Mouse (Mus musculus) mouse trophoblast stem cell (cell line): ENCODE results near the gene Cop1.

Experiments
- in situ Hi-C, 2 experiments: fragments of 300-500 bp; cut with MseI, MboI; formaldehyde crosslinking; loops; 2 replicates in 1 of 2; 3 replicates in 1 of 2; pipeline ENCODE4 v1.15.1; 2025

The Cop1 gene

DNA sequence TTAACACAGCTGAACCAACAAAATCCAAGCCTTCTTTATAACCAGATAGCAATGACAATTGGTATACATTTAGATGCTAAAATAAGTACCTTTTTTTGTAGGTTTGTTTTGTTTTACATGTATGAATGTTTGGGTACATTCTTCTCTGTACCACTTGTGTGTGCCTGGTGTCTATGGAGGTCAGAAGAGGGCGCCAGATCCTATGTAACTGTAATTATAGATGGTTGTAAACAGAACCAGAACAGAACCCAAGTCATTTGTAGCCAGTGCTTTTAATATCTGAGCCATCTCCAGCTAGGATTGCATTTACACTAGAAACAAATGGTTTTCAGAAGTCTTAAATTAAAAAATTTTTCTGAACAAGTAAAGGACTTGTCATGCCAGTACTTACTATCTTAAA, 54.7 kb downstream of the Cop1 start:
- in situ Hi-C loops = no loop called here

GRCm38 (mm10) chr1:159290219-159290618, 58.1 kb downstream of the Cop1 start:
- in situ Hi-C loops = no loop called here

DNA sequence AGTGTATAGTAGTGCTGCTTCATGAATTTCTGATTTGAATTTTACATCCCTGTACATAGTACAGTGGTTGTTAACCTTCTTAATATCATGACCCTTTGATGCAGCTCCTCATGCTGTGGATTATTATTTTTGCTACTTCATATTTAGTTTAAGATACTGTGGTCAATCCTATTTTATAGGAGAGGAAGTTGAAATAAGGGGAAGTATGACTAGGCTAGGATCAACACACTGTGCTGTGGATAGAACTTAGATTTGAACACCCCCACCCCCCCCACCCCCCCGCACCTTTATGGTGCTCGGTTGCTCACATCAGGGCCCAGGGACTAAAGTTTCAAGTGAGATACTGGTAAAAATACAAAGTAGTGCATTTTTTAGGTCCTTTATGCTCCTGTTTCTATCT, 58.7 kb downstream of the Cop1 start:
- in situ Hi-C loops = no loop called here

DNA sequence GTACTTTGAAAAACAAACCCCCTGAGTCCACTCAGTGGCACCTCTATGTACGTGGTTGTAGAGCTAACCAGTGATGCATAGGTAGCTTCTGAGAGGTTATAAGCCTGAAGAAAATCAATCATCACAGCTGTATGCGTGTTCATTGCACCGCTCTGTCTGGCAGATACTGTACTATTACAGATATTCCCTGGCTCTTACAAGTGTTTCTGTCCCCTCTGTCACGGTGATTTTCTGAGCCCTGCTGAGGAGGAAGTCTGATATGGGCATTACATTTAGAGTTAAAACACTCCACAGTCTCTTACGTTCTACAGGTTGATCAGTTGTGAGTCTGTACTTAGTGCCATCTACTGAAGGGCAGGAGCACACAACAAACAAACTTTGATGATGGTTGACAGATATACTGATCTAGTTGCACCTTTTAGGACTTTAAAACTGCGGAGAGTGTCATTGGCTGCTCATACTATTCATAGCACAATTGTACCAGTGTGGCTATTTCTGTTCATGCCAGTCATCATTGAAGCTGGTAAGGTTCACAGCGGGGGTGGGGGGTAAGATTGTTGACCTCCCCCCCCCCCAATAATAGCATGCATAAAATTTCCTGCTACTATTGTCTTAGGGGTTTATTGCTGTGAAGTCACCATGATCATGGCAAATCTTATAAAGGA, 69.4 kb downstream of the Cop1 start:
- in situ Hi-C loops = no loop called here

DNA sequence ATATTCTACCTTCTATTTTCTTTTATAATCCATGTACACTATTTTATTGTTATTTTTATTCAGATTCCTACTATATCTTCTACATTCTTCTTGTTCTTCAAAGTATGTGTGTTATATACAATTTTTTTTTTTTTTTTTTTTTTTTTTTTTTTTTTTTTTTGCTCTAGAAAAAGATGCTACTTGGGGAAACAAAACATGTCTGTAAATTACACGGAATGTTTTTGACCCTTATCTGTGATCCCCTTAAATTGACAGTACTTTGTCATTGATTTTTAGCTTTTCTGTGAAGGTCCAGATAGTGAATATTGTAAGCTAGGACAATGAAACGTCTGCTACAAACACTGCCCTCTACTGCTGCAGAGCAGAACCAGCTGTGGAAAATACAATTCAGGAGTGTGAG, 81.5 kb downstream of the Cop1 start:
- in situ Hi-C loops = no loop called here

- in situ Hi-C loops = no loop called here
These were observed 90.5 kb downstream of the Cop1 start for GRCm38 (mm10) chr1:159322586-159322985.

DNA sequence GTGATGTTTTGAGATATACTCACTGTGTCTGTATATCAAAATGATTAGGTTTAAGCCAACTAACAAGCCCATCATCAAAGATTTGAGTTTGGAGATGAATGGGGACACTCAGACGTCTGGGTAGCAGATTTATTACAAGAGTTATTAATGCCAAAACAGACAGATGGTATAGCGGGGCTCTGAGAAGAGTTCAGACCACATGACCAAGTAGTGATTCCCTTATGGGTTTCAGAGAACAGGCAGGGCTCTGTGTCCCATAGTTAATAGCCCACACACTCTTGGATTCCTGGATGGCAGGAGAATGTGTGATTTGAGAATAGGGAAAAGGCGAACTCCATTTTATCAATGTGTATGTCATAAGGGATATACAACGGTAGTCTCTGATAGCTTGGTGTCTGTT, 98.9 kb downstream of the Cop1 start:
- in situ Hi-C loops = no loop called here

- in situ Hi-C loops = no loop called here
These were observed 102.0 kb downstream of the Cop1 start for GRCm38 (mm10) chr1:159334157-159334556.

DNA sequence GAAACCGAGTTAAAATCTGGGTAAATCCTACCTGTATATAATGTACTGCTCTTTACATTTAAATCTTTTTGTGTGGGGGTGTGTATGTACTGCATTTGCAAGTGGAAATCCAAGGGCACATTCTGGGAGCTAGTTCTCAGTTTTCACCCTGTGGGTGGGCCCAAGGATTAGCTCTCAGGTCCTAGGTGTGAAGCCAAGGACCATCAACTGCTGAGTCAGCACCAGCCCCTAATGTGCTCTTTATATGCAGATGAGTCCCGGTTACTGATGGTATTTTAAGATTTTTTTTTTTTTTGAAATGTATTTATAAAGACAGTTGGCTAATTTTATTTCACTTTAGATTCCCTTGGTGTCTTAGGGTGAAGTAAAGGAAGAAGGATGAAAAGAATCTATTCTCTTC, 110.2 kb downstream of the Cop1 start:
- in situ Hi-C loops = no loop called here

DNA sequence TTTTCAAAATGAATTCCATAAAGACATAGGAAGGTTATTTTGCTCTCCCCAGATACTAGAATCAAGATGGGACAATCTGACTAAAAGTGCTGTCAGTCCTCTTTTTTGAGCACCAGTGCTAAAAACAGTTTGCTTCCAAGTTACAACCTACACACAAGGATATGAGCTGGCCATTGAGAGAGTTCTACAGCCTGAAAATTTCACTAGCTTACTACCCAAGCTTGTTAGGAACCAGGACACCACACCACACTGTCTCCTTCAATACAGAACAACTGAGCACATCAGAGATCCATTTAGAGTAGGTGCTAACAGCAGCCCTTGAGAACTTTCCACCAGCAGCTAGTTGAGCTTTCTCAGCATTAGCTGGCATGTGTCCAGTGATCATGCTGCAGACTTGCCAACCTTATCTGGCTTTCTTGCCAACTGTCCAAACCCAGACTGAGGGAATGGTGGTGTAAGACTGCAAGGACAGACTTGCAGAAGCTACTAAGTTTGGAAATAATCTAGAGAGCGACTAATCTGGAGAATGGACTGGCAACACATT, 123.0 kb downstream of the Cop1 start:
- in situ Hi-C loops = no loop called here

GRCm38 (mm10) chr1:159358713-159359112, 126.6 kb downstream of the Cop1 start:
- in situ Hi-C loops = no loop called here

DNA sequence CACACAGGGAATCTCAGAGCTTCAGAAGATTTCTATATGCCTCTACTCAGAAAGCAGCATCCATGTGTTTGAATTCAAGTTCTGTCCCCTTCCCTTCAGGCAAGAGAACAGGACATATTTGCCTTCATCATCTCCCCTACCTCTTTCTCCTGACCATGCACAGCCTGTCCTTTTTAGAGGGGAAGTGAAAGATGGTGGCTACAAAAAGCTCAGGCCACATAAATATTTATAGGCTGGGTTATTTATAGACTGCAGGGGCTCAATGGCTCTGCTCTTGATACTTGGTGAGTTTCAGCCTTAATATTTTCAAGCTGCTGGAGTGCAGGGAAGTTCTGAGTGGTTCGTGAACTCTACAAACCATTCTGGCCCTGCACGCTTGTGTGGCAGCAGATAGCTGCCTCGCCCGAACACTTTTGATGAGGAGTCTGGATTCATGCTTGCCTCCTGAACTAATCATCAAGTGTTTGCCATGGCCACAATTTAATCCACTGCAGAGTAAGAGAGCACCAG, 139.8 kb downstream of the Cop1 start:
- in situ Hi-C loops = no loop called here

DNA sequence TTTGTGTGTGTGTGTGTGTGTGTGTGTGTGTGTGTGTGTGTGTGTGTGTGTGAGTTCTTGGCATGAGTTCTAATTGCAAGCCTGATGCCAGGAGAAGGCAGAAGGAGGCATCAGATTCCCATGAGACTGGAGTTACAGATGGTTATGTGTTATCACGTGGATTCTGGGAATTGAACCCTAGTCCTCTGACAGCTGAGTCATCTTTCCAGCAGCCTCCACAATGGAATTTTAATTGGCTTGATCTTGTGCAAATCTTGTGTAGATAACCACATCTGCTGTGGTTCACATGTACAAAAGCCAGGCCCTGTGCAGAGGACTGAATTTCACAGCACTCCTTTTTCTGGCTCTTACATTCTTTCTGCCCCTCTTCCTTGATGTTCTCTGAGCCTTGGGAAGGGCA, 150.1 kb downstream of the Cop1 start:
- in situ Hi-C loops = no loop called here

DNA sequence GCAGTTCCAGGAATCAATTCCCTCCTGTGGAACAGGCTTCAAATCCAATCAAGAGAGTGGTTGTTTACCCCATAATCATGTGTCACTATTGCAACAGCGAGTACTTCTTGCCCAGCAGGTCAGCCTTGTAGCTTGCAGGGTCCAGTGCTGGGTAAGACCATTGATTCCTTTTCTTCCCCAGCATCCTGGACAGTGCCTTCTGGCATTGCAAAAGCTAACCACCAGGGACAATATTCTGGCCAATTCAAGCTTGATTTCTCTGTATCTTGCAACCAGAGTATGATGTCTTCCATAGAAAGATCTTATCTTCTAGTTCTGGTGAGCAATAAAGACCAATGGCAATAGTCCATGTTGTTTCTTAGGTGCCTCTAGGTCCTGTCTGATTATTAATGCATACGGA, 150.8 kb downstream of the Cop1 start:
- in situ Hi-C loops = no loop called here

- in situ Hi-C loops = no loop called here
These were observed 154.3 kb downstream of the Cop1 start for GRCm38 (mm10) chr1:159386458-159386857.

DNA sequence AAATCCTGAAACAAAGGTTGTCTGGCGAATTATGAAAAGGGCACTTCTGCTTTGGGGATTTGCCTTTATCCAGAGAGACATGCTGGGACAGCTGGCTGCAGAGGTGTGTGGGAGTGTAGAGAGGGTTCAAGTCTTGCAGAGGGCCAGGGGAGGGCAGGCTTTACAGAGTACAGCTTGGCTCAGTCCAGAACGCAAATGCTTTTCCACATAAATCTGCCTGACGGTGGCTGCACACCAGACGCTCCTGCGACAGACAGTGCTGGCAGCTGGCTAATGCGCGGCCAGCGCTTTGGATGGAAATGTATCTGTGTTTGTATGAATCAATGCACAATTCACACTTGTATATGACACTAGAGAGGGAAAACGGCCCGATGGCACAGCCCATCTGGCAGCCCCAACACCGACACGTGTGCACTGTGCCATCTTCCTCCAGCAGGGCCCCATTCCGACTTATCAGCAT, 156.5 kb downstream of the Cop1 start:
- in situ Hi-C loops = no loop called here

DNA sequence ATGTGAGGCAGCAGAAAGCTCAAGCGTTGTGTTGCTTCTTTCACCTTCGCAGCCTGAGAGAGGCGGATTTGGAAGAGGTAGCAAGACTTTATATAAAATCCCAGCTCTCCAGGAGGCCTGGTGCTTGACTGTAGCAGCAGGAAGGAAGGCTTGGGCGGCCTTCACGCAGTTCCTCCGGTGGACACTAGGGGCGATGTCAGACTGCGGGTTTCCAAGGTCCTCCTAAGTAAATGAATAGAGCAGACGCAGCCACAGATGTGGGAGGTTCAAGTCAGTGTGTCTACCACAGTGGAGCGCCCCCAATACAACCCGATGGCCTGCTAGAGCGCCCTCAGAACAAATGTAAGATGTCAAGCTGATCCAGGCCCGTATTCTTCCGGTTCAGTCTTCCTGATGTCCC, 157.9 kb downstream of the Cop1 start:
- in situ Hi-C loops = no loop called here

- in situ Hi-C loops = no loop called here
These were observed 160.5 kb downstream of the Cop1 start for GRCm38 (mm10) chr1:159392667-159393066.

DNA sequence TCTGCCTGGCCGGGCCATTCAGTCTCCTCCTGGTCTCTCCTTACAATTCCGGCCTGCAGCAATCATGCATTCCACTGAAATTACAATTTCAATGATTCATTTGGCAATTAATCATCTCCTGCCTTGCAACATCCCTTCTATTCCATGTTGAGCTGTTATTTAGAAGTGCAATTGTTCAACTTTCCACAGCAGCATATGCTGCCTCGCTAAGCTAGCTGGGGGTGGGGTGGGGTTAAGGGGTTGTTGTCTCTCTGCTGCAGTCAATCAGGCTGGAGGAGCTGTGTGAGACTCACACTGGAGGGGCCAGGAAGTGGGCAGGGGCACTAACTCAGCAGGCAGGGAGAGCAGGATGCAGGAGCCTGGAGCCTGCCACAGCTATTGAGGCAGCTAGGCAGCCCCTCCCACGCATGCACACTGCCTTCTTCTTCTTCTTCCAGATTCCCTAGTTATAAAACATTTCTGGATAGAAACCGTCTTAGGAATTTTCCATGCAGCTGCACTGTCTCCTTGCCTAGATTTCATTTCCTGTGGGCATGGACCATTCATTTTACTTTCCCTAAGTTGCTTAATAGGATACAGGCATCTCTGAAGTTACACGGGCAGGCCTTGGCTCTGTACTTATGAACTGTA, 161.1 kb downstream of the Cop1 start:
- in situ Hi-C loops = no loop called here

- in situ Hi-C loops = no loop called here
These were observed 161.8 kb downstream of the Cop1 start for GRCm38 (mm10) chr1:159393931-159394330.

- in situ Hi-C loops = no loop called here
These were observed 164.4 kb downstream of the Cop1 start for GRCm38 (mm10) chr1:159396515-159396914.
